Mouse (Mus musculus) kidney, embryonic 16.5 days (tissue): Measurements from ENCODE around the gene Cbfa2t2. TPM values are rescaled to one million over a fixed set of nuclear protein-coding genes. Genes with fewer than 3 reads are reported as not detected.

Source experiments
- ATAC-seq: fragments of 200-750 bp; cut with Nextera tagmentation; 2 replicates; pipeline ENCODE4 v1.8.0; 2017; ENCODE audit warnings: moderate TSS enrichment; ENCODE audit not compliant: low FRiP score, low TSS enrichment
- H3K27ac ChIP-seq: fragments of 300-500 bp; sonication (generic); 2 replicates; pipeline ENCODE4 v1.5.1; 2014; ENCODE audit warnings: low read length
- H3K27me3 ChIP-seq: fragments of 300-500 bp; sonication (generic); 2 replicates; pipeline ENCODE4 v1.6.1; 2014; ENCODE audit warnings: low read length, control low read depth, mixed read lengths; ENCODE audit not compliant: insufficient read depth
- H3K36me3 ChIP-seq: fragments of 300-500 bp; sonication (generic); 2 replicates; pipeline ENCODE4 v1.6.1; 2014; ENCODE audit warnings: low read length, control low read depth, mixed read lengths; ENCODE audit not compliant: insufficient read depth
- H3K4me1 ChIP-seq: fragments of 300-500 bp; sonication (generic); 2 replicates; pipeline ENCODE4 v1.6.1; 2014; ENCODE audit warnings: low read length, control low read depth, mixed read lengths; ENCODE audit not compliant: insufficient read depth
- H3K4me2 ChIP-seq: fragments of 300-500 bp; sonication (generic); replicated peaks from 2 replicates; pipeline ENCODE4 v1.6.1; 2014; ENCODE audit warnings: low read depth, low read length
- H3K4me3 ChIP-seq: fragments of 300-500 bp; sonication (generic); 2 replicates; pipeline ENCODE4 v1.5.1; 2014; ENCODE audit warnings: mild to moderate bottlenecking, low read length
- H3K9ac ChIP-seq: fragments of 300-500 bp; sonication (generic); replicated peaks from 2 replicates; pipeline ENCODE4 v1.6.1; 2014; ENCODE audit warnings: low read length
- H3K9me3 ChIP-seq: fragments of 300-500 bp; sonication (generic); 2 replicates; pipeline ENCODE4 v1.6.1; 2016; ENCODE audit warnings: low read length, control low read depth
- WGBS: fragments of 180-500 bp; shearing (Covaris S2); extraction: QIAGEN DNeasy Blood & Tissue Kit; methylation state at CpG from one replicate; pipeline ENCODE4 v1.1.7; 2014; 5-methylcytosine and 5-hydroxymethylcytosine counted together
- polyA plus RNA-seq: library from polyadenylated mRNA; unstranded; fragments of >200 nt; fragmentation: Nextera tagmentation; extraction: Ambion mirVana; gene quantifications from 2 replicates; pipeline ENCODE4 v1.2.1, GENCODE M21; 2015

The Cbfa2t2 gene
- polyA plus RNA-seq, 1 experiment from 2014 or later = 44.2 TPM

DNA sequence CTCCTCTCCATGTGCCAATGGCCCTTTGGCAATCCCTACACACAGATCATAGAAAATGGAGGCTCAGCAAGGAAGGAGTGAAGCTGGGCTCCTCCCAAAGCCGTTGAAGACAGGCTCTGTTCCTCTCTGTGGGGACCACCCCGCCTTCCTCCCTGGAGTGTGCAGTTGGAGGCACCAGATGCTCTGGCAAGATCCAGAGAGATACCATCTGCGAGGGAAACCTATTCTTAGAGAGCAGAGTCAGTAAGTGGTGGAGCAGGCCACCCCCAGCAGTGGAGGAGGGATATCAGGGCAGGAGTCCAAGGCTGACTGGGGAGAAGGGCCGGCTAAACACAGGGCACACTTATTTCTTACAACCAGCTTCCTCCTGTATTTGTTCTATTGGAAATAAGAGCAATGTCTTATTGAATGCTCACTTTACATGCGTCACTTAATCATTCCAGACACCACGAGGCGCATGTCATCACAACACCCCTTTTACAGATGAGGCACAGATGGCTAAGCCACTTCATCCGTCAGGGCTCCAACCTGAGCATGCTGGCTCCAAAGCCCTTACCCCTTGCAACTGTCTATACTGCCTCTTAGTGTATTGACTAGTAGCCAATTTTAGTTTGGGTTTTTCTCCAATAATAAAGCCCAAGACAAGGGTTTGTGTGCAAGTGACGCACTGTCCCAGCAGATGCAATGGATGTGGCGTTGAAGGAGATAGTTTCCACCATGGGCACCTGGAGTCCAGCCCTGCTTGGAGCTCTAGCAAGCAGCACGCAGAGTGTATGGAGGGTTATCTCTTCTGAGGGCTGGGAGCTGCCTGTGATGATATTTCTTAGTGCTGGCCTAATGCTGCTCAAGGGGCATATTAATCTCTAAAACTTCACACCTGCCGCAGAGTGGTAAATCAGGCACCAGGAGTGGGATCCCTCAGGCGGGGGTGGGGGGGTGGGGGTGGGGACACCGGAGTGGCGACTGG, 147.9 kb downstream of the Cbfa2t2 start:
- H3K4me2 ChIP-seq = no peak overlapping the region
- H3K36me3 ChIP-seq = peaks cover 13% of the 10 kb centered on the region
- H3K9me3 ChIP-seq = no peaks in the 10 kb centered on the region
- no peak overlapping the region for H3K4me3 ChIP-seq
- H3K27ac ChIP-seq = no peak overlapping the region
- WGBS = 68% methylated on average over 15 of the region's 15 CpGs
- H3K9ac ChIP-seq = no peak overlapping the region
- H3K27me3 ChIP-seq = no peaks in the 10 kb centered on the region
- no peak for ATAC-seq
- H3K4me1 ChIP-seq = peaks cover 7% of the 10 kb centered on the region; the same call in 1 of the 2 replicates

DNA sequence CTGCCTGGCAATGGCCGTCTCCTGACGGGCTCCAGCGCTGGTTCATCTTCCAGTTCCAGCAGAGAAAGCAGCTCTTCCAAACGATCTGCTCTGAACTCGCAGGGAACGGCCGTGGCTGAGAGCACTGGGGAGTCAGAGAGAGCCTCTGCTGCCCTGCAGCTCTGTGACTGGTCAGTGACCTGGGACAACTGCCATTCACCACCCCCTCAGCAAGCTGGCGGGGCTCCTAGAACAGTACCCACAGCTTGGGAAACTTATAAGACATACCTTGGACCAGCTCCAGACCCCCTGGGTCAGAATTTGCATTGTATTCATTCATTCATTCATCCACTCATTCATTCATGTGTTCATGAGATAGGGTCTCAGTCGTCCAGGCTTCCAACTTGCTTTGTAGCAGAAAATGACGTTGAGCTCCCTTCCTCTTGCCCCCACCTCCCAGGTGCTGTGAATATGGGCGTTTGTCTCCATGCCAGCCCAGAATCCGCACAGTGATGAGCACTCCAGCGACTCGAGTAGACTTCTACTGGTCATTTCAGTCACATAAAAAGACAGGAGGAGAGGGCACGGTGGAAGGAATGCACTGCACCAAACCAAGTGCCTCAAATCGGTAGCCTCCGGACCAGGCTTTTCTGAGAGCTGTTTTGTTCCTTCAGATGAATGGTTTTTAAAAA, 148.8 kb downstream of the Cbfa2t2 start:
- no peak overlapping the region for H3K9ac ChIP-seq
- H3K27me3 ChIP-seq = no peaks in the 10 kb centered on the region
- H3K9me3 ChIP-seq = no peaks in the 10 kb centered on the region
- ATAC-seq = no peak
- H3K36me3 ChIP-seq = peaks cover 13% of the 10 kb centered on the region
- H3K4me3 ChIP-seq = no peak overlapping the region
- WGBS = 63% methylated on average over 17 of the region's 17 CpGs
- H3K27ac ChIP-seq = no peak overlapping the region
- H3K4me1 ChIP-seq = peaks cover 7% of the 10 kb centered on the region; the same call in 1 of the 2 replicates
- no peak overlapping the region for H3K4me2 ChIP-seq

DNA sequence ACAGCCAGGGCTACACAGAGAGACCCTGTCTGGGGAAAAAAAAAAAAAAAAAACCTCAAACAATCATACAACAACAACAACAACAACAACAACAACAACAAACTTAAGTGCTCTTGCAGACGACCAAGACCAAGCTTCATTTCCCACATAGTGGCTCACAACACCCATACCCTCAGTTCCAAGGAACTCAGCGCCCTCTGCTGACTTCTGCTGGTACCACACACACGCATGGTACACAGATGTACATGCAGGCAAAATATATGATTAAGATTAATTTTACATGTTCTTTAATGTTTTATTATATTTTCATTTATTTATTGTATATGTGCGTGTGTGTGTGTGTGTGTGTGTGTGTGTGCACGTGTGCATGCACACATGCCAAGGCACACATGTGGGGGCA, 150.1 kb downstream of the Cbfa2t2 start:
- no peak overlapping the region for H3K4me2 ChIP-seq
- no peaks in the 10 kb centered on the region for H3K27me3 ChIP-seq
- H3K4me3 ChIP-seq = no peak overlapping the region
- H3K9ac ChIP-seq = no peak overlapping the region
- no peak overlapping the region for H3K27ac ChIP-seq
- no peaks in the 10 kb centered on the region for H3K9me3 ChIP-seq
- WGBS = 74% methylated on average over 5 of the region's 5 CpGs
- peaks cover 13% of the 10 kb centered on the region for H3K36me3 ChIP-seq
- ATAC-seq = no peak
- H3K4me1 ChIP-seq = peaks cover 7% of the 10 kb centered on the region; the same call in 1 of the 2 replicates

Other genes with a start within 250 kb of the Cbfa2t2 start
- not detected in 2 replicates for gene Bpifb1, start 245.7 kb upstream of the Cbfa2t2 start, polyA plus RNA-seq
- 0.73 and 0.81 TPM in 2 replicates for gene Bpifb5, start 212.7 kb upstream of the Cbfa2t2 start, polyA plus RNA-seq
- gene Bpifb9a, start 178.6 kb upstream of the Cbfa2t2 start, polyA plus RNA-seq = not detected in 2 replicates
- gene Bpifb9b, start 129.3 kb upstream of the Cbfa2t2 start, polyA plus RNA-seq = not detected in 2 replicates
- 17.4 and 23.4 TPM in 2 replicates for gene Cdk5rap1, start 63.5 kb upstream of the Cbfa2t2 start, polyA plus RNA-seq
- gene Snta1, start 28.4 kb upstream of the Cbfa2t2 start, polyA plus RNA-seq = 9.5 and 12.2 TPM in 2 replicates
- gene 1700003F12Rik, start 110.6 kb downstream of the Cbfa2t2 start, polyA plus RNA-seq = 0.44 and 0.64 TPM in 2 replicates
- gene Actl10, start 115.3 kb downstream of the Cbfa2t2 start, polyA plus RNA-seq = 0.20 and 0.27 TPM in 2 replicates
- 2.8 and 3.3 TPM in 2 replicates for gene Necab3, start 122.4 kb downstream of the Cbfa2t2 start, polyA plus RNA-seq
- gene E2f1, start 133.4 kb downstream of the Cbfa2t2 start, polyA plus RNA-seq = 11.6 and 19.6 TPM in 2 replicates
- 31.8 and 32.9 TPM in 2 replicates for gene Pxmp4, start 167.2 kb downstream of the Cbfa2t2 start, polyA plus RNA-seq
- 1.2 and 1.3 TPM in 2 replicates for gene Zfp341, start 176.8 kb downstream of the Cbfa2t2 start, polyA plus RNA-seq
- gene 4930519P11Rik, start 177.0 kb downstream of the Cbfa2t2 start, polyA plus RNA-seq = 0.40 TPM in 1 of 2 replicates, not detected in the other
- gene Chmp4b, start 215.2 kb downstream of the Cbfa2t2 start, polyA plus RNA-seq = 18.0 and 20.7 TPM in 2 replicates